Mouse (Mus musculus): ENCODE results near the gene Zc3h15.
"Not testable (repeated sequence)": the region's sequence is repeated elsewhere in the genome, so short reads cannot be mapped to it uniquely, and the experiment has no call there.

Zc3h15 gene

DNA sequence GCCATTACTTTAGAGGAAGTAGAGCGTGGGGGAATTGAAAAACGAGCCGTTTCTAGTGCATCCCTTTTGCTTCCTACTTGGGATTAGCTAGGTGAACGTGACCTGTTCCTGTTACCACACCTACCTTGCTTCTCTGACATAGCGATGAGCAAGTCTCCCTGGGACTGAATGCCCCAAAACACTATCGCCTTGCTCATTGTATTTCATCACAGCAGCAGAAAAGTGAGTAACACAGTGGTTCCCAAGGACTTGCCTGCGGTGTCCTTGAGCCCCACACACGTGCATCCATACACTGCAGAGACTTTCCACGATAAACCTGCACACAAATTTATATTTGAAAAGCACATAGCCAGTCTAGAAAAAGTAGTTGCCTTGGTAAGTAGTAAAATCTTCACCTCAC, 30.7 kb downstream of the Zc3h15 start:
- no peak for DNase-seq

GRCm38 (mm10) chr2:83675681-83676080, 31.4 kb downstream of the Zc3h15 start:
- no peak for DNase-seq

GRCm38 (mm10) chr2:83676226-83676870, 32.1 kb downstream of the Zc3h15 start:
- no peak for DNase-seq

DNA sequence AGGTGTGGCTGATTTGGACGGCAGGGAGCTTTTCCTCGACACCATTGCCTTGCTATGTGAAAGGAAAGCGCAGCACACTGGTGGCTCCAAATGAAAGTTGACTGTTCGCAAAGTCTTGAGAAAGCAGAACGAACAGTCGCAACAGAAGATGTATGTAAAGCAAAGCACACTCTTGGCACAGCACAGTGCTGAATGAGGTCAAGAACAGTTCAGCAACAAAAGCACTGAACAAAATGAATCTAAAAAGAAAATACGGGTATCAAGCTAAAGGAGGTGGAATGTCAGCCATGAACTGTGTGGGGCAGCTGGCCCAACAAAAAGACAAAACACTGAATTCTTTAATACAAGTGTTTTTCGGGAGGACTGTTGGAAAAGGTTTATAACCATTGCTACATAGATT, 37.1 kb downstream of the Zc3h15 start:
- no peak for DNase-seq

DNA sequence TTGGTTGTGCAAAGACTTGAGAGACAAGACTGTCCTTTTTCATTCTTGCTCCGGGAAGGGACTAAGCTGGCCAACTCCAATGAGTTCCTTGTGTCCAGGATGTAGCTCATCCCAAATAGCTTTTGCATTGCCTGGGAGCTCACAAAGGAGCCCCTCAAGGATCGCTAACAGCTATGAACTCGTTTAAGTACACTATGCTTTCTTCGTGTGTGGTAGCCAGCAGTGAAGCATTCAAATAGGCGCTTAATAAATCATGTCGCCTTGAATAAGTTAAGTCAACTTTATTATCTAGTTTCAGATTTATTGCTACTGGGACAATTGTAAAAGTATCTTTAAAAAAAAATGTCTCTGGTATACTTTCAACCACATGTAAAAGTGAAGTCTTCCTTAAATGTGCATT, 37.5 kb downstream of the Zc3h15 start:
- DNase-seq = no peak

DNA sequence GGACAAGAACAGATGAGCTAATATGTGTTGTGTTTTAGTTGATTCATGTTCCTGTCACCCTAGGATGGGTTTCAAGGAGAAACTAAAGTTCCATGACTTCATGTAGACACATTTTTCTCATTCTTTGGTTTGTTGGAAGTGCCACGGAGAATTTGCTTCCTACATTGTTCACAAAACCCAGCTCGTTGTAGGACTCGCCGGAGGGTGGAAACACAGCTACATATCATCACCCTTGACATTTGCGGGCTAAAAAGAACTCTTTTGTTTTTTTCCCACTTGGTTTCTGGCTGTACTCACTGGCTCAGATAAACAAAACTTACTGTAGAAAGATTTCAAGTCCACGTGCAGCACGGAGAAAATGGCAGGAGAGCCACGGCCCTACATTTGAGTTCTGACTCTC, 38.0 kb downstream of the Zc3h15 start:
- peak; percentile 87 for DNase-seq

GRCm38 (mm10) chr2:83683731-83684519, 39.7 kb downstream of the Zc3h15 start:
- DNase-seq = peak; percentile 63

DNA sequence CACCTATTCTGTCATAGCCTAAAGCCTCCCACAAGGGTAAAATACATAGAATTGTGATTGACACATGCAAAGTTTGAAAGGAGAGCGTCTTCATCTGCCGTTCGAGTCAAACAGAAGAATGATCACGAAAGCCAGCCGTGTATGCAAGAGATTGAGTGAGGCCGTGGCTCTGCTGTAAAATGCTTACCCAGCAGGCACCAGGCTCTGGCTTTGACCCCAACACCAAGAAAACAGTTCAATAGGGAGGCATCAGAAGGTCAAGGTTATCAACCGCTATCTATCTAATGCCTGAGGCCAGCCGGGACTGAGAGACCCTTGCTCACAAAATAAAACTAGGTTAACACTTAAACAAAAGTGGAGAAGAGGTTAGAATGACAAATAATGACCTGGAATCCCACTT, 40.5 kb downstream of the Zc3h15 start:
- peak; percentile 58 for DNase-seq

GRCm38 (mm10) chr2:83690372-83690771, 46.1 kb downstream of the Zc3h15 start:
- peak; percentile 71 for DNase-seq

DNA sequence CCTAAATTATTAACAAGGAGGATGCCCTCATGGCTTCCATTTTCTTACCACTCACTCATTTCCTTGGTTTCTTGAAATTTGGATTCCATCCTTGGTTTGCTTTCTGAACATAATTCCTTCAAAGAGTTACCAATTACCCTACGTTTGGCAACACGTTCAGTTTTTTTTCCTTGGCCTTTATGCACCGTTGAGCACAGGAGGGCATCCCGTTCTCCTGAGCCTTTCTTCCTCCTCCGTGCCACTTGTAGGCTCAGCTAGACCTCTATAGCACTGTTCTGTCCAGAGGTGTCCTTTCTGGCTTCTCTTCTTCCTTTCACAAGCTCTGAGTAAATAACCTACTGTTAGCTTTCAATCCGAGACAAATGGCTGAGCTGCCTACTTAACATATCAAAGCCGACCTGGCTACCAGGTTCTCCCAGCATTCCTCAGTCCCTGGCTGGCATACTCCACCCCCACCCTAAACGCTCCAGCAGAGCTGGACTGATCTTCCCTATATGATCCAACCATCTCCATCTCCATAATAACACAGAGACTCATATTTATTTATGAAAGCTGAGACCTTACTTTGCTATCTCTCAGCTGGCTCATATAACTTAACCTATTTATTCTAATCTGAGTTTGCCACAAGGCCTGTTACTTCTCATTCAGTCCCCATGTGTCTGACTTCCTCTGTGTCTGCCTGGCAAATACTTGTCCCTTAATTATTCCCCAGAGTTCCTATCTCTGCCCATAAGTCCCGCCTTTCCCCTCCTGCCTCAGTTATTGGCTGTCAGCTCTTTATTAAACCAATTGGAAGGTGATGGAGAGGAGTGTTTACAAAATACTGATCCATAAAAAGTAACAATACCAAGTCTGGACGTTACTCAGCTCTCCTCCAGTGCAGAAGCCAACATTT, 48.7 kb downstream of the Zc3h15 start:
- peak; percentile 44 for DNase-seq

- no peak for DNase-seq
Observed at GRCm38 (mm10) chr2:83694061-83694460, 49.8 kb downstream of the Zc3h15 start.

DNA sequence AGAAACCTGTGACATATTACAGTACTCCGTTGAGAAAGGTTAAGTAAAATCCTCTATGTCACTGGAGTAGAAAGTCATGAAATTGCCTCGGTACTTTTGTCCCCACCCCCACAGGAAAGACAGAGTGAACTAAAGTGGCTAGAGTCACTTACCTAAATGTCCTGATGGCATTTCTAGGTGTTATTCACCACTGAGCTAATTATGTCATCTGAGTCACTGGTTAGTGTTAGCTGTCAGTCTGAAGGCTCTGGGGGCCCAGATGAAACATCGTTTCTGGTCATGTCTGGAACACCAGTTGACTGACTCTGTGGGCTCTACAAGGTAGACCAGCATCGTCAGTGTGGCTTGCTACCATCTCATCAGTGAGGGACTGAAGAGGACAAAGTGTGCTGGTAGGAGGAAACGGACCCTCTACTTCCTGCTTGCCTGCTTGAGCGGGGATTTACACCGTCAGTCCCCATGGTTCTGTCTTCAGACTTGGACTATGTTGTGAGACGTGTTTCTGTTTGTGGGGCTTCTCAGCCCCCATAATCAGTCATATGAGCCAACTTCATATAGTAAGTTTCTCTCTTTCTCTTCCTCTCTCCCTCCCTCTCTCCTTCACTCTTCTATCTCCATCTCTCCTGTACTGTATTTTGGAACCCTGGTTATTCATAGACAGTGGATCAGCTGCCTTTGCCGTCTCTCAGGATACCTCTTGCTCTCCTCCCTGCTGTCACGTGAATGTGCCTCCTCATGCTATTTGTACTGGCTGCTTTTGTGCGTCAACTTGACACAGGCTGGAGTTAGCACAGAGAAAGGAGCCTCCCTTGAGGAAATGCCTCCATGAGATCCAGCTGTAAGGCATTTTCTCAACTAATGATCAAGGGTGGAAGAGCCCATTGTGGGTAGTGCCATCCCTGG, 51.4 kb downstream of the Zc3h15 start:
- peak; percentile 71 for DNase-seq

GRCm38 (mm10) chr2:83698484-83698883, 54.2 kb downstream of the Zc3h15 start:
- no peak for DNase-seq

GRCm38 (mm10) chr2:83699324-83699723, 55.1 kb downstream of the Zc3h15 start:
- DNase-seq = no peak

DNA sequence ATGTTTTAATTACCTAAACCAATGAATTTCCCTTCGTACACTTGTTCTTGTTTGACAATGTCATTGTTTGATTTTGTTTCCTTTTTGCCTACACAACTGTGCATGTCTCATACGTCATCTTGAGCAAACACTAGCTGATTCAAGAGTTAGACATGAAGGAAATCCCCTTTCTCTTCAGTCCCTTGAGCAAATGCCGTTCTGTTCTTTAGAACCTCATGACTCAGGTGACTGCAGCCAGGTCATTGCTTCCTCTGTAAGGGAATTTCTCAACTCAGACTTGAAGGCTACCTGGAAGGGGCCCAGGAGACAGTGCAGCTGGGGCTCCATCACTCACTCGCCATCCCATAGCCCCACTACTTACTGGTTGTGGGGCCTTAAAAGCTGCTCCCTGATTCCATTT, 56.4 kb downstream of the Zc3h15 start:
- DNase-seq = no peak

- no peak for DNase-seq
Observed at GRCm38 (mm10) chr2:83702411-83702810, 58.2 kb downstream of the Zc3h15 start.

GRCm38 (mm10) chr2:83705580-83706158, 61.4 kb downstream of the Zc3h15 start:
- peak; percentile 93 for DNase-seq

- DNase-seq = no peak
Observed at GRCm38 (mm10) chr2:83709896-83710524, 65.8 kb downstream of the Zc3h15 start.

DNA sequence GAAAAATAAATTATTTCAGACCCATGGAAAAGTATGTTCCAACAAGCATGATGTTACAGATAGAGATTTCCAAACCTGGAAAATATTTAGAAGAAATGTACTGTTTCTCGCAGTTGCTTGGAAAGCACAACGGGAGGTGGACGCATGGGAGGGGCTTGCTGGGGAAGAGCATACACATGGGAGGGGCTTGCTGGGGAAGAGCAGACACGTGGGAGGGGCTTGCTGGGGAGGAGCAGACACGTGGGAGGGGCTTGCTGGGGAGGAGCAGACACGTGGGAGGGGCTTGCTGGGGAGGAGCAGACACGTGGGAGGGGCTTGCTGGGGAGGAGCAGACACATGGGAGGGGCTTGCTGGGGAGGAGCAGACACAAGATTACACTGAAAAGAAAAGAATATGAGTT, 69.0 kb downstream of the Zc3h15 start:
- DNase-seq = not testable (repeated sequence)

DNA sequence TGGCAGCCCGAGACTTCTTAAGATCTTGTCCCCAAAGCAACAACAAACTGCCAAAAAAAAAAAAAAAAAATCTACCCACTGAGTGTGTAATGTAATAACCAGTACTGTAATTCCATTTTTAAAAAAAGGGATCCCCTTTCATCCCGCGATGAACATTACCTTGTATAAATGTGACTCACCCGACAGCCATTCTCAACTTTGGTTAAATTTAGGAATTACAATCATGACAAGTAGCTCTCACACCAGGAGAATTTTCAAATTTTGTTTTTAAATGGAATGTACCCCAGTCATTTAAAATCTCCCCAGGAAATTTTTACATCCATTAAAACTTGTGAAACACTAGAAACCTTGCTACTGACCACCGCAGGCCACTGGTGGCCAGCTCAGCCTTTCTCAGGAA, 69.7 kb downstream of the Zc3h15 start:
- DNase-seq = no peak

Measured in heart, adult 11 months (tissue).